Mouse (Mus musculus): ENCODE measurements at regions not wholly inside any gene's neighbourhood (a gene's known extent, or its start where the extent isn't known, plus 50 kb on each side); places are given as distances from the start of the nearest gene placed in this dataset.

DNA sequence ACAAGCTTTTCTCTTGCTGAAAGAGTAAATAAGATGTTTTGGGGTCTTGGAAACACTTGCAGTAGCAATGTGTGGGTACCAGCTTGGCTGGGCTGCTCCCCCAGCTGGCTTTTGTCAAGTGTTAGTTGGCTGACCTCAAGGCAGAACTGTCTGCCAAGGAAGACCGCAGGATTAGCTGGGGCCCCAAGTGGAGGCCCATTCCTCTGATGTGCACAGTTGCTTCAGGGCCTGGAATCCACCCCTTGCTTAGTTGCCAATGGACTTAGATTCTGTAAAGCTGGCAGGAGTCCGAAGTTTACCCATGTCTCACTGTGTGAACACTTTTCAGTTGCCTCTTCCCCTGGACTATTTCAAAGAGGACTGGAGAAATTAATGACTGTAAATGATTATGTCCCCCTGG, 57.8 kb upstream of the Rmdn2 start:
- DNase-seq = peak; percentile 4

DNA sequence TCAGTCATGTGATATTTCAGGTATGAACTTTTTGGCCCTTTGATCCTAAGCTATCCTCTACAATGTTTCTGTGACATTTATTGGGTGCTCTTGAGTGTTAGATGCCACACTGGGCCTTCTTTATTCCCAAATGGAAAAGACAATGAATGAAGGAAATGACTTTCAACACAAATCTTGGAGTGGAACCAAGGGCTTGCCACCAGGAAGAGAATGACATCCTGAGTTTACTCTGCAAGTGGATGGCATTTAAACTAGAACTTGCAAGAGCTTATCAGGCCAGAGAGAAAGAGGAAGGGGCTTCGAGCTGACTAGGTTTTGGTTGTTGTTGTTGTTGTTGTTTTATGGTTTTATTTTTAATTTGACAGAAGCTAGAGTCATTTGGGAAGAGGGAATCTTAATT, 56.1 kb upstream of the Rmdn2 start:
- no peak for DNase-seq

Data from kidney, adult 11 months (tissue).